Mouse (Mus musculus) MEL-GATA-1-ER (cell line): ENCODE results near the gene Steap1.

ENCODE experiments used
- DNase-seq: peaks from one replicate; pipeline ENCODE4 v3.0.0-alpha.2; 2012; ENCODE audit warnings: low read depth; ENCODE audit errors: extremely low read depth

The Steap1 gene

GRCm38 (mm10) chr5:5688228-5688627, 60.9 kb downstream of the Steap1 start:
- DNase-seq = no peak

- no peak for DNase-seq
These were observed 62.2 kb downstream of the Steap1 start for GRCm38 (mm10) chr5:5686973-5687372.
